Mouse (Mus musculus): Measurements from ENCODE around the gene Tle3.

Tle3 gene

GRCm38 (mm10) chr9:61435191-61435989, 63.2 kb downstream of the Tle3 start:
- DNase-seq (ENCODE audit: low read depth) = no peak

DNA sequence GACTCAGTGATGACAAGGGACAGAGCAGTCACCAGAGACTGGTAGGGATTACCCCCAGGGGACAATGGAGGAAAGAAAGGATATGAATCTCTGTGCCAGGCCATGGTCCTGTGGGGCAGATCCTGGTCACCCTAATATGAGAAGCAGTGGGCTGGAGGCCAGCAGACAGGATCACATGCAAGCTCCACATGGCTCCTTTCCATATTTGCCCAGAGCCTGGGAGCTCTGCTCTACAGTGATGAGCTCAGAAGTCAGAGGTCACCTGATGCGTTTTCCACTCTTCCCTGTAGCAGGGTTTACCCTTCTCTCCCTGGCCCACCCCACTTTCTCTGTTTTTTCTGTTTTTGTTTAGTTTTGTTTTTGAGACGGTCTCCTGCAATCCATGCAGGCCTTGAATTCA, 63.9 kb downstream of the Tle3 start:
- no peak for DNase-seq (ENCODE audit: low read depth)

GRCm38 (mm10) chr9:61436761-61437160, 64.6 kb downstream of the Tle3 start:
- no peak for DNase-seq (ENCODE audit: low read depth)

DNA sequence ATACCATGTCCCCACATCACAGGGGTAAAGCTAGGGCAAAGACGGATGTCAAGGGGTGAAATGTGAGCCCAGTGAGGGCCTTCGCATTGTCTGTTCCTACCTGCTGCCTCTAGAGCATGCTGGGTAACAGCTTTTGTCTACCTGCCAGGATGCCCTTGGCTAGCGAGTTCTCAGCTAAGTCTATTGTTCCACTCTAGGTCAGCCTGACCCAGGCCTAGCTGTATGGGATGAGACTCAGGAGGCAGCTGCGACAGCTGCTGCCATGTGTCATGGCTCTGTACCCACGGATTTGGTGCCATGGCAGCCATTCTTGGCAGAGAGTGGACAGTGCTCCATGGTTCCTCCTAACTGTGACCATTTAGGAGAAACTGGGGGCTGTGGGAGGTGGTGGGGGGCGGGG, 66.9 kb downstream of the Tle3 start:
- DNase-seq (ENCODE audit: low read depth) = no peak

DNA sequence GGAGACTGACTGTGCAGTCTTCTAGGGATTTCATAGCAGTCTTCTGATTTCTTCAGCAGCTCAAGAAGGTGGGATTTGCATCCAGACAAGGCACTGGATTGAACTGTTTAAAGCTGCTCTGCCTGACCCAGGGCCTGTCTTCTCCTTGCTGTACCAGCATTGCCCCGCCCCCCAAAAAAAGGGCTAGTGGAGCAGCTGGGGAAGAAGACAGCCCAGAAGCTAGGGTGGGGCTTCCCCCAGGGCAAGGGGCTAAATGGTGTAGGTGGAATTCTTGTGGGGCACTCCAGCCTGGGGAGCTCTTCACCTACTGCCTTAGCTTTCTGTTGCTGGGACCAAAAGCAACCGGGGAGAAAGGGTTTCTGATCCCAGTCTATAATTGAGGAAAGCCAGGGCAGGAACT, 67.8 kb downstream of the Tle3 start:
- no peak for DNase-seq (ENCODE audit: low read depth)

GRCm38 (mm10) chr9:61441206-61441913, 69.2 kb downstream of the Tle3 start:
- no peak for DNase-seq (ENCODE audit: low read depth)

DNA sequence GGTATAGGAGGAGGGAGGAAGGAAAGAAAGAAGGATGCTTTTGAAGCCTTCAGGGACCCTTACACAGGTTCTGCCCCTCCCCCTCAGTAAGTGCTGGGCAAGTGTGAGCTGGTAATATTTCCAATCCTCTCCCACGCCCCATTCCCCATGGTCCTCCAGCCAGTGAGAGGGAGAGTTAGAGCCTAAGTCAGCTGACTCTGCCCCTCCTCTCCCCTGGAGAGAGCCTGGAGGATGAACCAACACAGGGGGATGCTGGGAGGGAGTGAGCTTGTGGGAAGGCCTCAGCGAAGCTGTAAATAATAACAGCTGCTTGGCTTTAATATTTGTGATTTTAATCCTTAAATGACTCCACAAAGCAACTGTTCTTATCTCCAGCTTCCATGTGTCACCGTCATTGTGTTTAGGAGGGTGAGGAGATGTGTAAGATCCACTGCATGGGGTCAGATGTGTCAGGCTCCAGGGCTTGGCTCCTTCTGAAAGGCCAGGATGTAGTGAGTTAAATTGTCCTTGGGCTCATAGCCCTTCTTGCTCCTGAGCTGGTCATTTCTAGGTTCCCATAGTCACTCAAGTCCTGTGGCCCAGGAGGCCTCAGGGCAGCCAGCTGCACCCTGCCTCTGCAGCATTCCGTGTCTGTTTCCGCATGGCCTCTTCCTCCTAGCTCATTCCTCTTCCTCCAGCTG, 70.9 kb downstream of the Tle3 start:
- DNase-seq (ENCODE audit: low read depth) = no peak

DNA sequence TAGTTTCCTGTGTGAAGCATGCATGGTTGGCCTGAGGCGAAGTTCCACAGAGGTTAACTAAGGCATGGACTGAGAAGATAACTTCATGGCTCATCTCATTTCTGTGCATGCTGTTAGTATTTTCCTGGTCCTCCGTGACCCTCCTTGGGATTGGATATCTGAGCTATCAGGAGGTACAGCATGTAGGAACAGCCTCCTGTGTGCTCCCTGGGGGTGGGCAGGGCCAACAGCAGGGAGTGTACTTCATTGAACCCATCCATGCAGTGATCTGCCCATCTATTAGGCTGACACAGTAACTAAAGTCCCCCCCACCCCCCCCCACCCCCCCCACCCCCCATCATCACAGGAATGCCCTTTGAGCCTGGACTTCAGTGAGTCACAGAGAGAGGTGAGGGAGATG, 73.0 kb downstream of the Tle3 start:
- no peak for DNase-seq (ENCODE audit: low read depth)

GRCm38 (mm10) chr9:61445711-61446222, 73.6 kb downstream of the Tle3 start:
- DNase-seq (ENCODE audit: low read depth) = no peak

GRCm38 (mm10) chr9:61446965-61447364, 74.8 kb downstream of the Tle3 start:
- DNase-seq (ENCODE audit: low read depth) = no peak

GRCm38 (mm10) chr9:61449363-61449904, 77.3 kb downstream of the Tle3 start:
- DNase-seq (ENCODE audit: low read depth) = no peak

DNA sequence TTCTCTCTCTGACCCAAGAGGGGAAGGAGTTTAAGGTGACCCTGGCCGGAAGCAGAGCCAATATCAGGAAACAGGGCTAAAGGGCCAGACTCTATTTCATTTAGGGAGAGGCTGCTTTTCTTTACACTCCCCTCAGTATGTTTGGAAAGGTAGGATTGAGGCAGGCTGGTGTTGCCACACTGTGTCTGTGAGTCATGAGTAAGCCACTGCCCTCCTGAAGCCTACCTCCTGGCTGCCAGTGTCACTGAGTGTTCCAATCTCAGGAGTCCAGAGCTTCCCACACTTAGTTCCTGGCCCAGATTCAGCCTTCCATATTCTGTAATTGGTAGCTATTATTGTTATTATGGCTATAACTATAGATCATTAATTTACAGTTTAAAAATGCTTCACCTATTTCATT, 79.9 kb downstream of the Tle3 start:
- no peak for DNase-seq (ENCODE audit: low read depth)

DNA sequence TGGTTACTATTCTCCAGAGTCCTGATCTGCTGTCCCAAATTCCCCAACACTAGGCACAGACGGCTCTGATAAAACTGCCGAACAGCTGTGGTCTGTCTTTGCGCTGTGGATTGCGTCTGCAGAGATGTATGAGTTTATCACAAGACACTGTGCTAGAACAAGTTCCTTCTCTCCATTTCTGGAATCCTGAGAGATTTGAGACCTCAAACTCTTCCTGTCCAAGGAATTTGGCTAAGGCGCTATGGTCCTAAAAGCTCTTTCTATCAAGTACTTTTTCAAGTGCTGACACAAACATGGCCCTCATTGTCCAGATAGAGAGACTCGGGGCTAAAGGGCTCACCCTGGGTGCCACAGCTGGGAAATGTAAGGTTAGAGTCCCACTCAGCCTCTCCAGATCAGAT, 83.7 kb downstream of the Tle3 start:
- DNase-seq (ENCODE audit: low read depth) = no peak

GRCm38 (mm10) chr9:61456441-61457161, 84.4 kb downstream of the Tle3 start:
- no peak for DNase-seq (ENCODE audit: low read depth)

DNA sequence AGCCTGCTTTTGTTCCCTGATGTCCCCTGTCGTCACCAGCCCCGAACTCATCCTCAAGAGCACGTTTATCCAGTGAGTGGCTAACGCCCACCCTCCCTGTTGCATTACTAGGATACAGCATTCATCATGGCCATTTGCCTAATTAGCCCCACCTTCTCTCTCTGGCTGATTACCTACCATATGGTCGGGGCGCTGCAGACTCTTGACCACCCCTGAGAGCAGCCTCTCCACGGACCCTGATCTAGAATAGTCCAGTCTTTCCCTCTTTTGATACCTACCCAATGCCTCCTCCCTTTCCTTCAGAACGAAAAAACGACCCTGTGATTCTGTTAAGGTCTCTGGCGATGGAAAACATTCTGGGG, 85.0 kb downstream of the Tle3 start:
- DNase-seq (ENCODE audit: low read depth) = no peak

GRCm38 (mm10) chr9:61461859-61462258, 89.7 kb downstream of the Tle3 start:
- no peak for DNase-seq (ENCODE audit: low read depth)

DNA sequence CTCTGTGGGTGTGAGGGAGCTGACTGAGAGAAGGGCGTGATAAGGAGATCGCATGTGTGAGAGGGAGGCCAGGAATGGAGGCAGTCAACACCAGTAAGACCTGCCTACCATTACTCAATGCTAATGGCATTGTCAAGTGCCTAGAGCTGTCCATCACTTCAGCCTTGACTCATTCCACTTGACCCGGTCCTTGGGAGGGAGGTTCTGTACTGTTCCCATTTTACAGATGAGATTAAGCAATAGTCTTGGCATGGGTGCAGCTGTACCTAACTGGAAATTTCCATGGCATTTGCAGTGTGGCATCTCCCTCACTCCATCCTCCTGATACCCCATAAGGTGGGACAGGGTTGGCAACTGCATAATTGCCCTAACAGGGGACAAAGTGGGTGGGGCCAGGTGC, 95.3 kb downstream of the Tle3 start:
- no peak for DNase-seq (ENCODE audit: low read depth)
